Mouse (Mus musculus): ENCODE results near the gene Asb14.
"Not testable (repeated sequence)": the region's sequence is repeated elsewhere in the genome, so short reads cannot be mapped to it uniquely, and the experiment has no call there.

Asb14 gene

DNA sequence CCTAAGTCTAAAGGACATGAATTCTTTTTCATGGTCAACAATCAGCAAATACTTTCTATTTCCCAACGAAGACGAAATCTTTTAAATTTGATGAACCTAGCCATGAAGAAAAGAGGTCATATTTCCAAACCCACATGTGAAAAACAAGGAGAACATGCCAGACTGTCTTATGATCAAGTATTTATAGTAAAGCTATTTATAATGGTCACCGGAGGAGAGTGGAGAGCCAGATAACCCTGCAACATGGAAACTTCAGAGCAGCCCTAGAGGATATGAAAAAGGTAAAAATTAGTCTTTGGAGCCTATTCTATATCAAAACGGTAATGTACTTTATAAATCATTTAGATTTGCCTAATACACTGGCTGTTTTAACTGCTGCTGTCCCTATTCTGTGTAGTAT is at the start of gene Asb14:
TSS of gene Asb14 (plus strand) at position 166 of the 400 bp plus-strand sequence.
- no peak for DNase-seq (ENCODE audit: low read depth in 2 of 2, low spot score in 2 of 2)

DNA sequence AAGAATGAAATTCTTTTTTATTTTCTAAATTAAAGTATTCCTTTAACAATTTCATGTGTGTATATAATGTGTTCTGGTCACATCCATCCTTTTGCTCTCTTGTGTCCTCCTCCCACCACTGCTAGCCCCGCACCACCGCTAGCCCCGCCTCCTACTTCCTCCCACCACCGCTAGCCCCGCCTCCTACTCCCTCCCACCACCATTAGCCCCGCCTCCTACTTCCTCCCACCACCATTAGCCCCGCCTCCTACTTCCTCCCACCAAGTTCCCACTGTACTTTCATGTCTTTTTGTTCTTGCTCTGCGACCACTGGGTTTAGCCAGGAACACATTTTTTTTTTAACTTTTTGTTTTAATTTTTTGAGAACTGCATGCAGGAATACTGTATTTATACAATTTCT is 41.3 kb upstream of the Asb14 start:
- DNase-seq (ENCODE audit: low read depth in 2 of 2, low spot score in 2 of 2) = peak in 1 of 2 experiments; percentile 6

GRCm38 (mm10) chr14:26854066-26854465 is 40.3 kb upstream of the Asb14 start:
- DNase-seq (ENCODE audit: low read depth in 2 of 2, low spot score in 2 of 2) = no peak

GRCm38 (mm10) chr14:26858364-26858763 is 36.0 kb upstream of the Asb14 start:
- DNase-seq (ENCODE audit: low read depth in 2 of 2, low spot score in 2 of 2) = no peak

DNA sequence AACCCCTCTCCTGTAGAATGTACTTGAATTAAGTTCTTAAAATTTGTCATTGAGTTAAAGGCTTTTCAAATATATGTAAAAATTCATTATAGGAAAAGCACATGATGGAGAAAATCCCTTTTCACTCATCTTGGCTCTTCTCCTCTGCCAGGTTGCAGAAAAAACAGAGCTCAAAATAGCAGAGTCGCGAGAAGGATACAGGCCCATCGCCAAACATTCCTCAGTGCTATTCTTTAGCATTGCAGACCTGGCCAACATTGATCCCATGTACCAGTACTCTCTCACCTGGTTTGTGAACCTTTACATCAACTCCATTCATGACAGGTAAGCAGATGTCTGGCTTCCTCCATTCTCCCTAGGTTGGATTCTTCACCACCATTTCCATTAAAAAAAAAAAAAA is 35.3 kb upstream of the Asb14 start:
- DNase-seq (ENCODE audit: low read depth in 2 of 2, low spot score in 2 of 2) = no peak

DNA sequence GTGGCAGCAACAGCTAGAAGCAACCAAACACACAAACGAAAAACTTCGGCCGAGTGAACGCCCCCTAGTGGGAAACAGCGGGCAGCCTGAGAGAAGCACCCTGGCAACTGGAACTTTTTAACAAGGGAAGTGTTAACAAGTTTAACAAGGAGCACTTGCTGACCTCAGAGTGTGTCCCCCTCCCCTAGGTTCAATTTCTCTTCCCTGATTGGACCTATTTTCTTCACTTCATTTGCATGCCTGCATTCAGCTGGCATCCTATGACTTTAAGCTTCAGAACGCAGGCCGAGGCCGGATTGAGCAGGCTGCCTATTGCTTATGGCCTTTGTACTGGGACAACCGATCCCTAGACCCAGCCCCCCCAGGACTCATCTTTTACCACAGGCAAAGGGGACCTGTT is 27.0 kb upstream of the Asb14 start:
- no peak for DNase-seq (ENCODE audit: low read depth in 2 of 2, low spot score in 2 of 2)

DNA sequence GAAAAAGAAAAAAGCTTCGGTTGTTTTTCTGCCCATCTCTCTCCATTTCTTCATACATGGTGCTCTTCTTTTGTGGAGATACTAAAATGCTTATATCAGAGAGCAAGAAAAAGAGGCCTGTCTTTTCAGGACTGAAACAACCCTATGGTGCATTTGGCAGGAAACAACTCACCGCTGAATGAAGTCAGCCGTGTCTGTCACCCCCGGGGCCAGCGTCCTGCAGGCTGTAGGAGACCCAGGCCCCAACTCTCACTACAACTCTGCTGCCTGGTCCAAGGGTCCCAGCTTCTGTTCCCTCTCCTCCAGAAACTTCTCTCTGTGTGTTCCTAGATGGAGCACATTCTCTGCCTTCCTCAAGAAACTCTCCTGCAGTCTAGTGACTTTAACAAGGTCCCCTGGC is 26.1 kb upstream of the Asb14 start:
- no peak for DNase-seq (ENCODE audit: low read depth in 2 of 2, low spot score in 2 of 2)

GRCm38 (mm10) chr14:26878756-26879155 is 15.6 kb upstream of the Asb14 start:
- no peak for DNase-seq (ENCODE audit: low read depth in 2 of 2, low spot score in 2 of 2)

DNA sequence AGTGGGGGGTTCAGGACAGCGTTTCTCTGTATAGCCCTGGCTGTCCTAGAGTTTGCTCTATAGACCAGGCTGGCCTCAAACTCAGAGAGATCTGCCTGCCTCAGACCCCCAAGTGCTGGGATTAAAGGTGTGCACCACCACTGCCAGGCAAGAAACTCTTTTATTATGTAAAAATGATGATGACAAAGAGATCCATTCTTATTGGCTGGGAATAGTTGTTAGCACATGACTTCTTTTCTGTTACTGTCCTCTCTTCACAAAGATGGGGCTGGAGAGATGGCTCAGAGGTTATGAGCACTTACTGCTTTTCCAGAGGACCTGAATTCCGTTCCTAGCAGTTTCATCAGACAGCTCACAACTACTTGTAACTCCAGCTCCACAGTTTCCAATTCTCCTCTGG is 14.4 kb upstream of the Asb14 start:
- DNase-seq (ENCODE audit: low read depth in 2 of 2, low spot score in 2 of 2) = no peak

DNA sequence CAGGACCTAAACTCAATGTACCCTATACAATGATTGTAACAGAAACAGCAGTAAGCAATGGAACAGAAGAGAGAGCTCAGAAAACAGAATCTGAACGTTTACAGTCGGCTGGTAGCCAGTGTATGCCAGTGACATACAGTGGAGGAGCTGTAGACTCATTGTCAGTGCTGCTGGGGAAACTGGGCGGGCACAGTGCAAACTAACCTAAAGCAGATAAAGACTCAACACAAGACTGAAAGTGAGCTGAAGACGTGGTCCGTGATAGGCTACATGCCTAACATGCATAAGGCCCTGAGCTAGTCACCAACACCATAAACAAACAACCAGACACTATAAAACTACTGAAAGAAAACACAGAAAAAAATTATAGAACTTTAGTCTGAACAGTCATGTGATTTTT is 12.7 kb upstream of the Asb14 start:
- no peak for DNase-seq (ENCODE audit: low read depth in 2 of 2, low spot score in 2 of 2)

DNA sequence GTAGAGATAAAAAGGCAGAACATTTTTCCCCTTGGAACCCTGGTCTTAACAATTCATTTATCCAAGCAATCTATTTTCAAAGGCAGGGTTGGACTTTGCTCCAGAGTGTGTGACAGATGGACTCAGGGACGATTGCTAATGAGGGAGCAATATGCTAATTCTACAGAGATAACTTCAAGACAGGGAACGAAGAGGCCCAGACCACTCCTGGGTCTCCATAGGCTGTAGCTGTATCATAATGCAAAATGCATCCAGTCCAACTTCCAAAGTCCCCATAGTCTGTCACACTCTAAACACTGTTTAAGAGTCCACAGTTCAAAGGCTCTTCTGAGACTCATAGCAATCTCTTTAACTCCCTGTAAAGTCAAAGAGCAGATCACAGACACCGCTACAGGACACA is 7.1 kb upstream of the Asb14 start:
- DNase-seq (ENCODE audit: low read depth in 2 of 2, low spot score in 2 of 2) = no peak

GRCm38 (mm10) chr14:26890777-26891176 is 3.6 kb upstream of the Asb14 start:
- no peak for DNase-seq (ENCODE audit: low read depth in 2 of 2, low spot score in 2 of 2)

GRCm38 (mm10) chr14:26899490-26899889 is 5.1 kb downstream of the Asb14 start:
- no peak for DNase-seq (ENCODE audit: low read depth in 2 of 2, low spot score in 2 of 2)

- DNase-seq (ENCODE audit: low read depth in 2 of 2, low spot score in 2 of 2) = no peak
Observed at GRCm38 (mm10) chr14:26900893-26901292, 6.5 kb downstream of the Asb14 start.

GRCm38 (mm10) chr14:26907401-26907800 is 13.0 kb downstream of the Asb14 start:
- no peak for DNase-seq (ENCODE audit: low read depth in 2 of 2, low spot score in 2 of 2)

DNA sequence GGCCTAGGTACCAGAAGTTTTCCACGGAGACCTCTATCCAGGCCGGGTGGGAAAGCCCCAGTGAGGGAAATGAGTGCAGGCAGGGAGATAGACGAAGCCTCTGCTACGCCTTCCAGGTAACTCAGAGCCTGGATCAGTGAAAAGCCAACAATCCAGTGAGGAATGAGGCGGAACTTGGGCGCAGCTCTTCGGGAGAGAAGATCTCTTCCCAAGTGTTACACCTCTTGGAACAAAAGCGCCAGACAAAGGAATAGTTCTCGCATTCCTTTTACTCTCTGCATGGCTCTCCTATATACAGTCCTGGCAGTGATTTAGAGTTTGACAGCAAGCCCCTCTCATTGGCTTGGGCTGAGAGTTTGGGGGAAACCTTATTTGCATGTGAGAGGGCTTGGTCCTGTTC is 16.1 kb downstream of the Asb14 start:
- not testable (repeated sequence) for DNase-seq (ENCODE audit: low read depth in 2 of 2, low spot score in 2 of 2)

GRCm38 (mm10) chr14:26911201-26911600 is 16.8 kb downstream of the Asb14 start:
- no peak for DNase-seq (ENCODE audit: low read depth in 2 of 2, low spot score in 2 of 2)

- DNase-seq (ENCODE audit: low read depth in 2 of 2, low spot score in 2 of 2) = no peak
Observed at GRCm38 (mm10) chr14:26911826-26912225, 17.5 kb downstream of the Asb14 start.

DNA sequence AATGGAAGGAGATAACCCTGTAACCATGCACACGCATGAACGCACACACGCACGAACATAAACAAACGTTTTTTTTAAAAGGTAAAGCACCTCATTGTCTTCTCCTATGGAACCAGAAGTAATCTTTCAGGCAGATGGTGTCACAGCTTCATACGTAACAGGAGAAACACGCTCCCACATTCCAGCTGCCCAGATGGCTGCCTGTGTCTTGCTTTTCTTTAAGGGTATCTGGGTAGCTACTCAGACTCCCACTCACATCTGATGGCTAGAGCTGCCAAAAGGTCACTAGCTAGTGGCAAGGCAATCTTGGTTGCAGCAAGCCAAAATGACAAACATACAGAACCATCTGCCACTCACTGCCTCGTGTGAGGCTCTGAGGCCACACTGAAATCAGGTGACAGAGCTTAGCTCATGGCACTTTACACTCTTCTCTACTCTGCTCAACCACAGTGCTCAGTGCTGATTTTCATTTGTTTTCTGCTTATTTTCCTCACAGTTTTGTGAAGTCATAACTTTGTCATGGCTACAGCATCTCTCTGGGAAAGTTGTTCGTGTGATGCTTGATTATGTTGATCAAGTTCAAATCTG is 19.4 kb downstream of the Asb14 start:
- DNase-seq (ENCODE audit: low read depth in 2 of 2, low spot score in 2 of 2) = no peak

DNA sequence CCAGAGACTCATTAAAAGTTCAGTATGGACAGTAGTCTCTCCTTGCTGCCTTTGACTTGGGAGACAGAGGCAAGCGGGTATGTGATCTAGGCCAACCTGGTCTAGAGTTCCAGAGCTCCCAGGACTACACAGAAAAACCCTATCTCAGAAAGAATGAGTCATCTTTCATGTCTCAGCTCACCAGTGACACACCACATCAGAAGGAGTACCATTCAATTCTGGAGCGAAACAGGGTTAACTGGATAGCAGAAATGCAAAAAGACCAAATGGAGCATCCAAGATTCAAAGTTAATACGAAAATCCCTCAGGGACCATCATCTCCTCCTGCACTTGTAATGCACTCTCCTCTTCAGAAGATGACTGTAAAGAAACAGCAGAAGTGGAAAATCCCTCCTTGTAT is 25.0 kb downstream of the Asb14 start:
- DNase-seq (ENCODE audit: low read depth in 2 of 2, low spot score in 2 of 2) = no peak

DNA sequence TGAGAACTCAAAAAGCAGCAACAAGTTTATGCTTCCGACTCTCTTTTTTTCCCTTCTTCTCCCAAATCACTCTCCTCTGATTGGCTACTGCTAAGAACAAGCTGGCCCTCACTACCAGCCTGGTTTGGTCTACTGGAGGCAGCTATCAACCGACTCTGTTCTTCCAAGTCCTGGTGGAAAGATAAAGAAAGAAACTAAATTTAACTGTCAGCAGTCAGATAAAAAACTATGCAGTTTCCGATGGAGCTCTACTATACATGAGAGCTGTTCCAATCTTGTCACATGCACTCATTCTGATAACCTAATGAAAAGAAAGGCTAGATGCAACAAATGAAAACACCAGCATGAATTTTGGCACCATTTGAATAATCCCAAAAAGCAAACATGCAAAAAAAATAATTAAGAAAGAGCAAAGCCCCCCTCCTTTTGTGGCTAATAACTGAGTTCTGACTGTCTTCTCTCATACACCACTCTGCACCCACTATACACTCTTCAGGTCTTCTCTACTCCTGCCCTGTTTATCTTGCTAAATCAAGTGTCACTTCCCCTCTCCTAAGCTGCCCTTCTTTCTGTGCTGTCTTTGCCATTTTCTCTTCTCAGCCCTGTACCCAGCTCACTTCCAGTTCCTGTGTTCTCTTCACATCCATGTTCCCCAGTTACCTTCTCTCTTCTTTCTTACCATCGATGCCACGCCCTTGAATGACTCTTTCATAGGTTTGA is 29.5 kb downstream of the Asb14 start:
- DNase-seq (ENCODE audit: low read depth in 2 of 2, low spot score in 2 of 2) = no peak

GRCm38 (mm10) chr14:26934891-26935290 is 40.5 kb downstream of the Asb14 start:
- no peak for DNase-seq (ENCODE audit: low read depth in 2 of 2, low spot score in 2 of 2)

- DNase-seq (ENCODE audit: low read depth in 2 of 2, low spot score in 2 of 2) = no peak
Observed at GRCm38 (mm10) chr14:26935558-26935957, 41.2 kb downstream of the Asb14 start.
